Mouse (Mus musculus) kidney, adult 2 months (tissue): ENCODE data around the gene Plac9a.
"Not testable (repeated sequence)": the region's sequence is repeated elsewhere in the genome, so short reads cannot be mapped to it uniquely, and the experiment has no call there.

ENCODE experiments used
- CTCF ChIP-seq: fragments of 200-500 bp; conservative IDR thresholded peaks from 2 replicates; pipeline ENCODE4 v1.5.1; 2011; ENCODE audit warnings: low read depth, mild to moderate bottlenecking, control low read depth, low read length, moderate library complexity, mixed read lengths; ENCODE audit not compliant: insufficient read depth, insufficient read length
- POLR2A ChIP-seq: fragments of 200-500 bp; IDR thresholded peaks from one replicate; pipeline ENCODE4 v1.6.1; 2011; ENCODE audit warnings: low read depth, low read length, control low read depth

DNA sequence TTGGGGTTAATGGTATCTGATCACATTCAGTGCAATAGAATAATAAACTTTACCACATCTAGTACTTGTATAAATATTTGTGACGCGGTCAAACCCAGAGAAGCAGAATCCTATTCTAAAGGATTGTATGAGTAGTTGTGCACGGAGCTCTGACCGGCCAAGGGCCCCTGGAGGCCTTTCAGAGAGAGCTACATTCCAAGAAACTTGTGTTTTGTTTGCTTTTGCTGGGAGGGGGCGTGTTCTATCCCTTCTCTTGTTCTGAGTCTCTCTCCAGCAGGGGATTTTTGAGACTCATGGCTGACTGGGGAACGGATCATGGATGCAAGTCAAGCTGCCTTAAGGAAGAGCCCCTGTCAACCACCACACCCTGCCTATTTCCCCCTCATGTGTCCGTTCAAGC is 7.2 kb downstream of the Plac9a start:
- not testable (repeated sequence) for TF ChIP-seq CTCF, POLR2A
